Mouse (Mus musculus) layer of hippocampus, adult 9-10 months (tissue): ENCODE results near the gene Dnajb14.
"Not testable (repeated sequence)": the region's sequence is repeated elsewhere in the genome, so short reads cannot be mapped to it uniquely, and the experiment has no call there.

ENCODE experiments used
- DNase-seq: peaks from one replicate; pipeline ENCODE4 v3.0.0; 2022; ENCODE audit warnings: low spot score

Gene Dnajb14

DNA sequence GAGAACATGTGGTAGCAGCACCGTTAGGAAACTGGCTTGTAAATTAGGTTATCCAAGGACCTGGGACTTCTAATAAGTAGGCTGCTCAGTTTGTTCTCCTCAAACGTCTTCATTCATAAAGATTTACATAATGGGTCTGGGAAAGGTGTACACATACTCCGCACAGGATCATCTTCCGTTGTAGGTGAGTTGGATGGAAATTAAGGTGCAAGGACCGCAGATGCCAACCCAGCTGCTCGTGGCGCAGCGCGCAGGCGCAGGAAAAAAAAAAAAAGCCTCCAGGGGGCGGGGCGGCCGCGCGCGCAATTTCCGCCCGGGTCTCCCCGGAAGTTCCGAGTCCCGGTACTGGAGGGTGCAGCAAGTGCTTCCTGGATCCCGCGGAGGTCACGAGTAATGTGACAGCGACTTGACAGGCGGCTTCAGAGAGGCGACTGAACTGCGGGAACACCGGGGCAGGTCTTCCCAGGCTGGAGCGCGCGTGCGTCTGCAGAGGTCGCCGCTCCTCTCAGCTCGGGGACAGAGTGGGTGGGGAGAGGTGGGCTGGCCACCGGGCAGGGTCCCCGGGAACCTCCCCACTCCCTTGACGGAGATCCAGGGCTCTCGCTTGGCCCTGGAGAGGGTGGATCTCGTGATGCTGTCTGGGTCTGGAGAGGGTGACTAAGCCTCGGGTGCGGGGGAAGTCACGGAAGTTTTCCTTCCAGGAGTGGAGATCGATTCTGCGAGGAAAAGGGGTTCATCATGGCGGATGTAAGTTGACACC, 50.9 kb downstream of the Dnajb14 start, which contains the start of gene Lamtor3:
Gene Lamtor3, plus strand, starts transcription at position 335 of the 760 bp plus-strand sequence.
- DNase-seq, result peak; percentile 43

DNA sequence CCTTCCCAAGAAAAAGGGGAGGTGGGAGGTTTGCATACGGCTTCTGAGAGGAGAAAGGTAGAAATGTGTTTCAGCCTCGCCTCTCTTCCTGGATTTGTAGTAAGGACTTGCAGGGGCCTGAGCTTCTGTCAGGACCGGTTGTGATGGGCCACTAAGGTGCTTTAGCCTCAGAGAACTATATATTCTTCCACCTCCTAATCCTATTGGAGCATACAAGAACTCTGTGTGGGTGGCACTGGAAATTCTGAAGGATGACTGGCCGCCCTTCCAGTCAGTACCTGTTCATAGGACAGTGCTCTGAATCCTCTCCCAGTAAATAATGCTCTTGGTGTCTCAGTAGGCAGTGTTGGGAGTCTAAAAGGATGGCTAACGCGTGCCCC, 51.4 kb downstream of the Dnajb14 start:
- no peak for DNase-seq

DNA sequence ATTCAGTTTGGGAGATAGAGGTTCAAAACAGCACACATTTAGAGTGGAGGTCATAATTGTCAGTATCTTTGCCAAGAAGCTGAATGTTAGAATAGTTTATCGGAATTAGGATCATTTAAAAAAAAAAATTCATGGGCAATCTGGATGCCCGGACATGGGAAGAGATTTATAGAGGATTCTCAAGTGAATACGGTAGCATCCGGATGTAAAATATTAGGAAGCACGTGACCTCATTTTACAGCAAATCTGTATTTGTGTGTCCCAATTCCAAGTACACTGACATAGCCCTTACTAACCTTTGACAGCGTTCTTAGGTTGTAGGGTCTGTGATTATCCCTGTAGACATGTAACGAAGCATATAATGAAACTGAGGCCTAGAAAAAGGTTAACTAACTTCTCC, 51.9 kb downstream of the Dnajb14 start:
- DNase-seq, result no peak

DNA sequence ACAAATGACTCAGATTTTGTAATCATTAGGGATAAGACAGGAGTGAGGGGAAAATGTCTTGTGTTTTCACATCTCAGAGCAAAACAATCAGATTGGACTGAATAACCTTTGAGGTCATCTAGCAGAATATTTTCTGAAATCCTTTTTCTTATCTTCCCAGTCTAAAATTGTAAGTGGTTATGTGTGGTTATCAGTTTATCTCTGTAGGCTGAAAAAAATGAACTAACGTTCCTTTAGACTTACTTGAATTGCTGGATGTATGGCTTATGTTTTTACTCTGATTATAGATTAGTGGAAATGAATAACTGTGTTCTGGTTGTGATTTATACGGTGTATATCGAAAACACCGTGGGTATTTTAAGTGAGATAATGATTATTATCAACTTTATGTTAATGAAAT, 53.1 kb downstream of the Dnajb14 start:
- no peak for DNase-seq

DNA sequence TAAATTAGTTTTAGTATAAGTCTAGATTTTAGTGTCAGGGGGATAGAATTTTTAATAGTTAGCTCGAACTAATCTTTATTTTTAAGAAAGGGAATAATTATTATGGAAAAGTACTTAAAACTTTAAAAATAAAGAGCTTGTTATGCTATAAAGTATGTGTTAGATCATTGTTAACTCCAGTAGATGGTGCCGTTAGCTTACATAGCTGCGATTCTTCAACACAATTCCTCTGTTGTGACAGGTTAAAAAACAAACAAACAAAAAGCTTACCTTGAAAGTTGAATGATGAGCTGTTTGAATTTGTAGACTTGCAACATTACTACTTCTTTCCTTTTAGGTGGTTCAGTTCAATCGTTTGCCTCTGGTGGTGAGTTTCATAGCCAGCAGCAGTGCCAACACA, 59.5 kb downstream of the Dnajb14 start:
- DNase-seq, result no peak

DNA sequence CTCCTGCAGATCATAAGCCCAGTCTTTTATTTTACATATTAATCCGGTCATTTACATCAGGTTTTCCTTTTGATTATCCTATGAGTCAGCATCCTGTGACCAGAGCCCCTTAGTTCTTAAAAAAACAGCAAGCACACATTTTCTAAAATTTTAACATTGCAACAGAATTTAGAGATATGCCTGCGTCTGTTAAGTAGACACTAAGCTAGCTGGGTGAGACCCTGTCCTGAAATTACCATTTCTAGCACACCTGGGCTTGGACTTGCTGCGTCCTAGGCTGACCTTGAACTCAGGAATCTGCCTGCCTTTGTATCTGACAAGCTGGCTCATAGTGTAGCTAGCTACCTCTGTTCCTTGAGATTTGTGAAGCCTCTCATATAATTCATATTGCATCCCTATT, 62.5 kb downstream of the Dnajb14 start:
- no peak for DNase-seq

DNA sequence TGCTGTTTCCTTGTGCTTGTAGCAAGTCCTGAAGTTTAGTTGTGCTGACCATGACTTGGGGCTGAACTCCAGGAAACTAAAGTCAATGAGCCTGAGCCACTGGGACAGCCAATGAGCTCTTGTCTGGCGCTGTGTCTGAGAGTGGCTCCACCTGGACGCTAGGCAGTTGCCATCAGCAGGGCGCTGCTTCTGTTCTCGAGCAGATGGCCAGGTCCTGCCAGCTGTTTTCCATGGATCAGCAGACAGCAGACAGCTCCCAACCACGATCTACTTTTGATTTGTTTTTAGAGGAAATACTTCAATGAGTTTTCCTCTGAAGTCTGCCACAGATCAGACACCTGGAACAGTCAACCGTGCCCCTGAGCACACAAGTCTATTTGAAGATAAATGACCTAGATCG, 65.3 kb downstream of the Dnajb14 start:
- no peak for DNase-seq

DNA sequence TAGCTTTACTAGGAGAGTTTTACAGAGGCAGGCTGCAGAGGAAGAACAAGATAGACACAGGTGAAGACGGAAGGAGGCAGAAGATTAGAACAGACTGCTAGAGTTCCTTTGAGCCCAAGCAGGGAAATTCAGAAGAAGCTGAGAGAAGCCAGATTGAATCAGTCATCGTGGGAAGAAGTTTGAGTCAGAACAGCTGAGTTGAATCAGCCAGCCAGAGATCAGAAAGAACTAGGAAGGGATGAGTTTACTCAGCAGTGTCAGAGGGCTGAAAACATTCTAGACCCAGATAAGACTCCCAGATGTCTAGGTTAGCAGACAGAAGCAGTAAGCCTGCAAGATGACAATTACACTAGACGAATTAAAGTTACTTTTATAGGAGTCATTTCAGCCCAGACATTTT, 66.5 kb downstream of the Dnajb14 start:
- DNase-seq, result no peak

DNA sequence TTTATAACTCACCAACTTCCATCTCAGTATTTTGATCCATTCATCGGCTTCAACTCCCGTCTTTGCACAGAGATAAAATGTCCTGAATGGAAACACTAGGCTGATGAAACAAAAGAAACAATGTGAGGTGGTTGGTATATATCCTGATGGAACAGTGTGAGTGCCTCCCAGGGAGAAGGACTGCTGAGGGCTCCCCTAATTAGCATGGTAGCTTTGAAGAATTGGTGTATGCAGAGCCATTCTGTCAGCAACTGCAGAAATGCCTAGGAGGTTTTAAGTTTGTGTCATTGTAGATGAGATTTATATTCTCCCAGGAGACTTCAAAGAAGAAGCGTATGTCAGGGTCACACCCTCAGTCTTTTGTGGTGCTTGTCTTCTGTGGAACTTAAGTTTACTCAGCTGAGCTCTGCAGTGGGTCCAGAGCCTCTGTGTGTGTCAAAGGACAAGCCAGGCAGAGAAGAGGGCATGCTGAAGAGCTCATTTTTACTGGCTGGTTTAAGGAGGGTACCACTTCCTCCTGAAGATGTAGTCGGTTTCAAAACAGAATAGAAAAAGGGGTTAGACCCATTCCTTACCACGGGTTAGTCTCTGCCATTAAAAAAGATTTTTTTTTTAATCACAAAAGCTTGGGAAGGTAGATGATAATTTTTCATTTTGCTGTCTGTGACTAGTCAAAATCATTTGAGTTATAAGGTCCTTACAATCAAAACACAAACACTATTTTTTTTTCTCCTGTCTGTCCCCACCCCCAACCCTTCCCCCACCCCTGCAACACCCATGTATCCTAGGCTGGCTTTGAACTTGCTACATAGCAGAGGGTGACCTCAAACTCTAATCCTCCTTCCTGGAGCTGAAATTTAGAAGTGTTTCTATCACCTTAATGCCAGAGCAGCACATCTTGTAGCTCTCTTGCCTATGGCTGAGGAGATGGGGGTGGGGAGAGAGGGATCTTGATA, 68.4 kb downstream of the Dnajb14 start:
- DNase-seq, result no peak

DNA sequence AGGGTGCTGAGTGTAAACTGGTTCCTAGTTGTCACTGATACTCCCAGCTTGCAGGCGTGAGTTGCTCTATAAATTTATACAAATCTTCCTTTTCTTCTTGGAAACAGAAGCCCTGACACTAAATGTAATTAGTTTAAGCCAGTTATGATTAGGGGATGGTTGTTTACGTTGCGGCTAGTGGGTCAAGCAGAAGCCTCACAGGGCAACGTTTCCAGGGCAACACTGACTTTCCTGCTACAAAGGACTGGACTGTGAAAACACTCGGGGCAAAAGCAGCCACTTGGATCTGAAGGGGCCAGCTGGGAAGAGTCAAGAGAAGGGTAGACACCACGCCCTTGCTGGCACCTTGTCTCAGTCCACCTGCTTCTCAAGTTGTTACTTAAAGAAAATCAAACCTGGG, 69.1 kb downstream of the Dnajb14 start:
- DNase-seq, result no peak

DNA sequence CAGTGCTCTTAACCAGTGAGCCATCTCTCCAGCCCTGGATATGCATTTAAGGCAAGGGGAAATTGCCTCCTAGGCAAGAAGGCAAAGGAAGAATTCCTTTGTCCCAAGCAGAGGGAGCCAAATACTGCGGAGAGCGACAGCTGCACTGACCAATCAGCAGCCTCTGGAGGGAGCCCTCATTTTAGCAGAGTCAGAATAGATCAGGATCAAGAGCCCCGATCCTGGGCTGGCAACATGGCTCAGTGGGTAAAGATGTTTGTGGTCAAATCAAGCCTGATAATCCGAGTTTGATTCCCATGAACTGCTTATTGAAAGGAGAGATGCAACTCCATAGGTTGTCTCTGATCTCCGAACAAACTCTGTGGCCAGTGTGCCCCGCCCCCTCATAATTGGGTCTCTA, 71.1 kb downstream of the Dnajb14 start:
- DNase-seq, result no peak

DNA sequence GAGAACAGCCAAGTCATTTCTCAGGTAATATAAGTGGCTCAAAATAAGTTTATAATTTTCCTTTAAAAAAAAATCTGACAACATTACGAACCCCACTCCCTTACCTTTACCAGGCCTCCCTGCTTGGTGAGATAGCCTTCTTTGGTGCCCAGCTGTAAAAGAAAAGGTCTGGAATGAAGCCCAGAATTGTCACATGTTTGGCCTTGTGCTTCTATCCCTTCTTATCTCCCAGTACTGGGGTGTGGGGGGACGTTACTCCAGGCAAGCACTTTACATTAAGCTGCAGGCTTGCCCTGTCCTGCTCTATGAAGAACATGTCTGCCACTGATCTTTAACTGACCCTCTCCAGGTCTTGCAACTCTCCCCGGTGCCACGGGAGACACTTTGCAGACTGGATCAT, 73.3 kb downstream of the Dnajb14 start:
- no peak for DNase-seq

DNA sequence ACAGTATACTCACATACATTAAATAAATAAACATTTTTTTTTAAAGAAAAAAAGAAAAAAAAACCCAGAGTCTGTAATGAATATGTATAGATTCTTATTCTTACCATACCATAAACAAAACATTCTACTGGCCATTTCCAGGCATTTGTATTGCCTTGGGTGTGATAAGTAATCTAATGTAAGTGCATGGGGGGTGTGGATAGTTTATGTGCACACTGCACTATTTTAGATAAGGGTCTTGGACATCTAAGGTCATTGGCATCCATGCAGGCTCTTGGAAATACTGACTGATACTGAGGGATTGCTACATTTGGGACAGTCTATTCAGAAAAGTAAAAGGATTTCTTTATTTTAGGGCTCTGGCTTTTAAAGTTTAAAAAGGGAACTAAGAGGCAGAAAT, 74.1 kb downstream of the Dnajb14 start:
- no peak for DNase-seq

DNA sequence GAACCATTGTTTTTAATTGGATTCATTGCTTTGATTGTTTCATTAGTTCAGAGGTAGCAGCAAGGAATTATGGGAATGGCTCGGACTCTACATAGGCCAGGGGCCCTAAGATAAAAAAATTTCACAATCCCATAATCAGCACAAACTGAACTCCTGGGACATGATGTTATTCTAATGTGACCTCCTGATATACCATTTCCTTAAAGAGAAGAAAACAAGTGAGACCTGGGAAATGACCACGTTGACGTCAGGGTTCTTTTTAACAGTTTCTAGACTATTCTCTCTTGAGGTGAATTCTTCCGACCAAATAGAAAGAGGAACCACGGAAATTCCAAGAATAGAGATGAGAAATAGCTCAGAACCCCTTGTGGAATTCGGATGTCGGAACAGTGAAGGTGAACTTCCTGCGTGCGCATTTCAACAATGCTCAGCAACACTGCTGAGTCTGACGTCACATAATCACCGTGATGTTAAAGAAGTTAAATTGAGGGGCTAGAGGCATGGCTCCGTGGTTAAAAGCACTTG, 74.7 kb downstream of the Dnajb14 start:
- no peak for DNase-seq

DNA sequence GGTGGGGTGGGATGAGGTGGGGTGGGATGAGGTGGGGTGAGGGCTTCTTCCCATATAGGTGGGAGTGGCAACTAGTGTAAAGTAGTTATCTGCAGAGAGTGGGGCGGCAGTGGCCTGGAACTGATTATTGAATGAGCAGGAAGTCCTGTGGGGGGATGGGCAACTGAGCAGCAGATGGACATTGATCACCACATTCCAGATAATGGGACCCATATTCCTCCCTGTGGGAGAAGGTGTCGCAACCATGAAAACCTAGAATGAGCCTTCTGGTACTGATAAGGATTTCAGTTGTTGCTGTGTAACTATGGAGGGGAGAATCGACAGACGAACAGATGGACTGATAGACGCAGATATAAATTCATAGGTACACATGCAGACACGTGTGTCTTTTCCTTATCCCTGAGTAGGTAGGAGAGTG, 76.3 kb downstream of the Dnajb14 start:
- DNase-seq, result no peak

DNA sequence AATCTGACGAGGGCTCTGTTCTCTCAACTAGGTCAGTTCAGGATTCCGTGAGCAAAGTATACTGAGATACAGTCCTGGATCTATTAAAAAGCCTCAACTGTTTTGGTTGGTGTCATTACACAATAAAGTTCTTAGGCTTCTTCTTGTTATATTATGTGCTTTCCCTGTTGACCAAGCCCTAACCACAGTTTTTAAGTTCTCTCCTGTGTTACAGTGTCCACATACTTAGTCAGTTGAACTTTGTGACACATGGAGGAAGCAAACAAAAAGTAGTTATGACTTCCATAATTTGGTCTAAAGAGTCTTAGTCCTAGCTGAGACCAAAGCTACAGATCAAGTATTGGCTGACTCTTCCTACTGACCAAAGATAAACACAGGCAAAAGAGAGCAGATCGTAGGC, 79.4 kb downstream of the Dnajb14 start:
- DNase-seq, result no peak

DNA sequence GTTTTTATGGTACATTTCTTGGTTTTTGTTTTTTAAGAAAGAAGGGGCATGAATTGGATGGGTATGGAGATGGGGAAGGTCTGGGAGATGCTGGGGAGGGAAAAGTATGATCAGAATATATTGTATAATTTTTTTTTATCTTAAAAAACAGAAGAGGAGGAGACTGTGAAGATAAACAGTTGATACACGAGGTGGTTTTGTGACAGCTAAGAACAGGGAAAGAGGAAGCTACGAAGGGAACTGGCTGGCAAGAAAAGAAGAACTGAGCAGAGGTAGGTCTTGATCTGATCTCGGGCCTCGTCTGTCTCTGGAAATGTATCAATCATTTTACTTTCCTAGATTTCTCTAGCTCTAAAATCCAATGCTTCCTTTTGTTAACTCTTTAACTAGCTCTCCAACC, 80.0 kb downstream of the Dnajb14 start:
- no peak for DNase-seq

DNA sequence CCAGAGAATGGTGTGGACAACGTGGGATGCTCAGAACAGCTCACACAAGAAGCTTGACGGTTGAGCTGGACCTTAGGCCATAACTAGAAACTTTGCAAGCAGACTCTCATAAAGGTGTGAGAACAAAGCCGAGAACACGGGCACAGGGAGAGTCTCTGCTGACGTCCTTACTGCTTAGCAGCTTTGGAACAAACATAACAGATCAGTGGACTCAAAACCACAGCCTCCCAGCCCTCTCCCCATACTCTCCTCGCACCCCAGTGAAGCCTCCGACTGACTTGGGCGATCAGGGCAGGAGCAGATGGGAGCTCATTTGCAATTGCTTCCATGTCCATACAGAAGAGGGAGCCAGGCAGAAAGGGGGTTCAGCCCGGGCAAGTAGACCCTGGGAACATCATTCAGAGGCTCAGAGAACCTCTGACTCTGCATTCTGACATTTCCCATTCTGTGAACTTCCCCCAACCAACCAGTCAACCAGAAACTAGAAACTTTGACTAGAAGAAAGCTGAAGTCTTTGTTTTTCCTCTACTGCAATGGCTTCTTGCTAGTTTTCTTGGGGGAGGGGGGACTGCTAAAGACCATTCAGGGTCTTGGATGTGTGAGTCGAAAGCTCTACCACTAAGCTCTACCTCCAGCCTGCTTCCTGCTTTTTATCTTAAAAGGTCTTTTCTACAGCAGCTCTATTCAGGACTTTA, 82.9 kb downstream of the Dnajb14 start:
- no peak for DNase-seq

DNA sequence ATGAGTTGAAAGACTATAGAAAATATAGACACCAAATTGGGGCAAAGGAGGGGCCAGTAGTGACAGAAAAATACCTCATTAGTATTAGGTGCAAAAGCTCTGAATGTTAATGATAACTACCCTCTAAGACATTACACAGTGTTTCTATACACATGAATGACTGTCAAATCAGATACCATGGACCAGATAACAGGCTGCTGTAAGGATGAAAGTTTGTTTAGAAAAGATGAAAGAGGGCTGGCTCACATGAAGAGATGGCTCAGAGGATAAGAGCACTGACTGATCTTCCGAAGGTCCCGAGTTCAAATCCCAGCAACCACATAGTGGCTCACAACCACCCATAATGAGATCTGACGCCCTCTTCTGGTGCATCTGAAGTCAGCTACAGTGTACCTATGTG, 83.8 kb downstream of the Dnajb14 start:
- not testable (repeated sequence) for DNase-seq

DNA sequence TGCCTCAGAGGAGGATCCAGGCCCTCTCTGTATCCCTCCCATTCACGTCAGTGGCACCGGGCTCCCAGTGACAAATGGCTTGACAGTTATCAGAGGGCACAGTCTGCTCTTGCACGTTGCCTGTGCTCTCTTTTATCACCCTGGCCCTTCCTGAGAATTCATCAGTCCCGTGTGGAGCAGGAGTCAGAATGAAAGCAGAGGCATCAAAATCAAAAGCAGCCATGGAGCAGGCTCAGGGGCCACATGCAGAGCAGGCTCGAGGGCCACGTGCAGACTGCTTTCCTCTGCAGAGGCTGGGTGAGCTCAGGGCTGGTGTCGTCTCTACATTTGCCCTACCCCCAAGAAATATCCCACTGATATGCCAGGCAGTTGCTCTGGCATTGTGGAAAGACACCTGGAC, 84.3 kb downstream of the Dnajb14 start:
- DNase-seq, result no peak

DNA sequence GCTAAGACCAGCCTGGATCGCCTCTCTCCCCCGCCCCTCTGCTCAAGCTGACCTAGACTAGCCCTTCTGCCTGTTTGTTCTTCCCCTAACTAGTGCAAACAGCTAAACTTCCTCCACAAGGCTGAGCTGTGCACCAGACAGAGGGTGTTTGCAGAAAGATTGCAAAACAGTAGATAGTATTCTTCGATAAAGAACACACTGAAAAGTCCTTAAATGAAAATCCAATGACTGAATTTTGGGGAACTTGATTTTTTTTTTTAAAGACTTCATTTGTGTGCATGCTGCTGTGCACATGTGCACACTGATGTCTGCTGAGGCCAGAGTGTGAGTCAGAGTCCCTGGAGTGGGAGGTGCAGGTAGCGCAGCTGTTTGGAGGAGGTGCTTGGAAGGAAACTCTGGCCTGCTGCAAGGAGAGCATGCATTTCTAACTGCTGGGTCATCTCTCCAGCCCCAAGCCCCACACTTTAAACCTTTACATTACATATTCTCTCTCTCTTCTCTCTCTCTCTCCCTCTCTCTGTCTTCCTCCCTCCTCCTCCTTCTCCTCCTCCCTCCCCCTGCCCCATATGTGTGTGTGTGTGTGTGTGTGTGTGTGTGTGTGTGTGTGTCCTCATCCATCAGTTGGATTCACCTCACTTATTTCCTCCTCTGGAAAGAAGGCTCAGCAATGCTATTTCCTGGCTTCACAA, 84.9 kb downstream of the Dnajb14 start:
- no peak for DNase-seq
